Mouse (Mus musculus): Measurements from ENCODE around the gene Dhx30. TPM values are rescaled to one million over a fixed set of nuclear protein-coding genes. Genes with fewer than 3 reads are reported as not detected.
"Not testable (repeated sequence)": the region's sequence is repeated elsewhere in the genome, so short reads cannot be mapped to it uniquely, and the experiment has no call there.

The Dhx30 gene
- total RNA-seq, 2 experiments from 2014 or later, result 65.7 to 137 TPM

DNA sequence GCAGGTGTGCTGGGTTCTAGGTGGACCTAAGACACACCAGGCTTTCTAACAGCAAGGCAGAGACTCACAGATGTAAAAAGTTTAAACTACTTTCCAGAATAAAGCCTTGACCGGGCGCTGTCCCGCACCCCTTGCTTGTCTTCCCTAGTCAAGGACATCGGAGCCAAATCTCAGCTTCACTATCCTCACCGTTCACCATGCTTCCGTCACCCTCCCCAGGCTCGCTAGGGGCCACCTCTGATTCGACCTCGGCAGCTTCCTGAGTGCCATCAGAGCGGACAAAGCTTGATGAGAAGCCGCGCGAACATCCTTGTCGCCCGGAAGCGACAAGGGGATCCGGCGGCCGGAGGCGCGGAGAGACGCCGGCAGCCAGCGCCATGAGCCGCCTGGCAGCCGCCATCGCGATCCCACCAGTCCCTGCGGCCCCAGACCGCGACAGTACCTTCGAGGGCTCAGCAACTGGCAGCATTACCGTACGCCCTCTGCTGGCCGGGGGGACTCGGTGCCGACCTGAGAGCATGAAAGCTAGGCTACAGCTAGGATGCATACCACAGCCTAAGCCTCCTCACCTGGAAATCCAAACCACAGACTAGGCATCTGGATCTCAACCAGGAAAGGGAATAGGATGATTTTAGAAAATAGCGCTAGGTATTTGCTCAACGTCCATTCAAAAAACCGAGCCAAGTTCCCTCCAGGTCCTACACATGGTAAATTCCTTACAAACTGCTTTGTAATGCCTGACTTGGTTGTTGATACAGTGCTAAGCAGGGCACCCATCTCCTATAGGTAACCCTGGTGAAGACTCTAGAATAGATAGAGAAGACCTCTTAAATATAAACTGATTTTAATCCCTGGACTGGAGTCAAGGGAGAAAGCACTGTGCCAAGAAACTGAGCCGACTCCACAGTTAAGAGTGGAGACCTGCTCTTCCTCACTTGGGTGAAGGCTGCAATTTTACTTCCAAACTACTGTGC is 16.7 kb downstream of the Dhx30 start:
- ATAC-seq (replicated peaks; ENCODE audit: poor library complexity, severe bottlenecking), result peak; percentile 100

DNA sequence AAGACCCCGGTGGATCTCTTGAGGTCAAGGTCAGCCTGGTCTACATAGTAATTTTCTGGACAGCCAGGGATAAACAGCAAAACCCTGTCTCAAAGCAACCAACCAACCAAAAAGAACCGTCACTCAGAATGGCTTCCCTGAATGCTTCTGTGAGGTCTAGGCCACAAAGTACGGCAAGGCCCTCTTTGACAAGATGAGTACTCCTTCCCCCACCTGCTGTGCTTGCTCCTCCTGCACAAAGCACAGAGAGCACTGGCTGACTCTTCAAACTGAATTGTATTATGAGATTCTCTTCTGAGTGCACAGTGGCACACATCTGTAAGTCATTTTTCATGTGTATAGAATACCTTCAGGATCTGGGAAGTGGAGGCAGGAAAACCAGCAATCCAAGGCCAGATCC is 19.8 kb downstream of the Dhx30 start:
- ATAC-seq (replicated peaks; ENCODE audit: poor library complexity, severe bottlenecking), result no peak

DNA sequence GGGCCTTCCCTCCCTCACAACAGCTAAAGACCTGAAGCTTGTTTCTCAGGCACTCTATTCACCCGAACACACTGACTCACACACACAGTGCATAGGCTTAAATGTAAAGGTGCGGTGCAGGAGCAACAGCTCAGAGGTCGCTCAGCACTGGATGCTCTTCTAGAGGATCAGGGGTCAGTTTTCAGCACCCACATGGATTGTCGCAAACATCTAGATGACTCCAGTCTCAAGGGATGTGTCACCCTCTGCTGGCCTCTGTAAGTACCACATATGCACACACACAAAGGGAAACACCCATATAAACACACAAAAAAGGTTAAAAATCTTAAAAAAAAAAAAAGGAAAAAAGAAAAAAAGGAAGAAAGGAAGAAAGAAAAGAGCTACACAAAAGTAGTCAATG is 22.9 kb downstream of the Dhx30 start:
- ATAC-seq (replicated peaks; ENCODE audit: poor library complexity, severe bottlenecking), result no peak

DNA sequence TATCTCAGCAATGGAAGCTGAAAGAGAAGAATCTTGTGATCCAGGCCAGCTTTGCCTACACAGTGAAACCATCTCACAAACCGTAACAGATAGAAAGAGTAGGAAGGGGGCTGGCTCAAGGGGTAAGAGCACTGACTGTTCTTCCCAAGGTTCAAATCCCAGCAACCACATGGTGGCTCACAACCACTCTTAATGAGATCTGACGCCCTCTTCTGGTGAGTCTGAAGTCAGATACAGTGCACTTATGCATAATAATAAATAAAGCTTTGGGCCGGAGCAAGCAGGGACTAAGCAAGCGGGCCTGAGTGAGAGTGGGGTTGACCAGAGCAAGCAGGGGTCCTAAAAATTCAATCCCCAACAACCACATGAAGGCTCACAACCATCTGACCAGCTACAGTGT is 24.3 kb downstream of the Dhx30 start:
- no peak for ATAC-seq (replicated peaks; ENCODE audit: poor library complexity, severe bottlenecking)

DNA sequence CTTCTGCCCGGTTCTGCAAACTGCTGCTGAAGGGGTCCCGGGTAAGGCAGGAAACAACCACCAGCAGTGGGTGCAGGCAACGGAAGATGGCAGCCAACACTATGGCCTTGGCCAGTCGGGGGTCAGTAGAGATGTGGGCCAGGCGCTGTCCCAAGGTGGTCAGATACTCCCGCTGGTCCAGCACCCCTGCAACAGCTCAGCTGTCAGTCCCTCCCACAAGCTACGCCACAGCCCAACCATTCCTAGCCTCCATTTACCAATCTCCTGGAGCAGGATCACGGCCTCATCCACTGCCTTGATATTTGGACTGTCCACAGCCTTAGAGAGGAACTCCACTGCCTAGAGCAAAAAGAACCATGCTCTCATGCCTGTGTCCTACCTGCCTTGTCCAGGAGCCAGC is 31.9 kb downstream of the Dhx30 start:
- ATAC-seq (replicated peaks; ENCODE audit: poor library complexity, severe bottlenecking), result no peak

DNA sequence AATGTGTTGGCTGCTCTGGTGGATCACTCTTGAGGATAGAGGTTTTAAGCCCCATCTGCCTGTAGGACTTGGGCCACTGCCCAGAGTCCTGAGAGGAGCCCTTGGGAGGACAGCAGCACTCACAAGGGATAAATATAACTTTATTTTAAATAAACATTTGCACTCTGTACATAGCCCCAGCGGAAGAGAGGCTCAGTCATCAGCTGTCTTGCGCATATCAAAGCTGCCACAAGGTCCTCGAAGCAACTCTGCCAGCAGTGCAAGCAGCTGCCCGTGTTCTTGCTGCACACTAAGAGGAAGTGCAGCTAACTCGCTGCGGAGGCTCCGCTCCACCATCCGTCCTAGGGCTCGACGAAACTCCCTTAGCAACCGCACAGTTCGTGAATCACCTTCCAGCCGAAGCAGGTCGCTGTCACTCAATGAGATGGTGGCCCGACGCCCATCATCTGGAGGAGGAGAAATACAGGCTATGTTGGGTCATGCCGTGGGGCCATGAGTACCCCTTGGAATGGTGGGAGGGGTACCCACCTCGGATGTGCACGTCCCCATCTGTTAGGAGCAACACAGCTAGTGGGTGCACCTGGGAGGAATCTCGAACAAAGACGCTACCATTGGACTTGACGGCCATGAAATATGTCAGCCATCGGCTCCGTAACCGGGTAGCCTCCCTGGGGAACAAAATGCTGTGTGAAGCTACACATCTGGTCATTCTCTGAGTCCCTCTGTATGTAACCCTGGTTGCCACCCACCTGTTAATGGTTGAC is 33.2 kb downstream of the Dhx30 start:
- ATAC-seq (replicated peaks; ENCODE audit: poor library complexity, severe bottlenecking), result no peak

DNA sequence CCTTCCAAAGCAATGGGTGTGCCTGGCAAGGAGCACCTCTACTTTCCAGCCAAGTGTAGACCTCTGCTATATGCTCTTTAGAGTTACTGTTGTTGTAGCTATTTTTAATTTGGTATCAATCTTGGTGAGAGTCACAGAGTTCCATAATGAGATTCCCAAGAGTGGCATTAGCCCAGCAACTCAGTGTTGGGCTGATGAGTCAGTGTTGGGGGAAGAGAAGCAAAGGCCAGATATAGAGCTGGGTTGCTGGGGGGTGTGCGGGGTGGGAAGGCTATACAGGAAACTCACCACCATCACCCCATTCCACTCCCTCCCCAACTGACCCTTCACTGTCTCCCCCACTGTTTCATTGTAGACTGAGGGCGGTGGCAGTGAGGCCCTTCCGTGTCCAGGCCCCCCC is 36.6 kb downstream of the Dhx30 start:
- ATAC-seq (replicated peaks; ENCODE audit: poor library complexity, severe bottlenecking), result no peak

DNA sequence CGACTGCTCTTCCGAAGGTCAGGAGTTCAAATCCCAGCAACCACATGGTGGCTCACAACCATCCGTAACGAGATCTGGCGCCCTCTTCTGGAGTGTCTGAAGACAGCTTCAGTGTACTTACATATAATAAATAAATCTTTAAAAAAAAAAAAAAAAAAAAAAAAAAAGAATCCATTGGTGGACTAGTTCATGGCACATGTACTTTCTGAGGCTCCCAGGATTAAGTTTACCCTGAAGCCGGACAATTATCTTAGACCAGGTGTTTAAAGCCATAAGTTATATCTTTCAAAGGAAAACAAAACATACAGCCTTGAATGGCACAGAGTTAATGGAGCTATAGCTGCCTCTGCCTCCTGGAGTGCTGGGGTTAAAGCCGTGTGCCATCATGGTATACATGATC is 41.2 kb downstream of the Dhx30 start:
- not testable (repeated sequence) for ATAC-seq (replicated peaks; ENCODE audit: poor library complexity, severe bottlenecking)

DNA sequence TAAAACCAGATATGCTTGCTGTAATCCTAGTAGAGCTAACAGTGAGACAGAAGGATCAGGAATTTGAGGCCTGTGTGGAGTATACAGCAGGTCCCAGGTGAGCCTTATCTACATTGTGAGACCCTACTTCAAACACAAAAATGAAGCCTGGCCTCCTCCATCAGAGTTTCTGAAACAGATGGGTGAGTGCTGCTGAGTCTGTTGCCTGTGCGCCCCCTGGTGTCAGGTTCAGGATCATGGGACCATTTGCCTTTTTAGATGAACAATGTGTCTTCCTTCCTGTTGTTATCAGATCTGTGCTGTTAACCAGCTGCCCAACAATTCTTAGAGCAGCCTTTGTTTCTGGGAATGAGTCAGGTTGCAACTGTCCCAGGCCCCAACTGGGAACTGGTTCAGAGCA is 45.8 kb downstream of the Dhx30 start:
- peak; percentile 76 for ATAC-seq (replicated peaks; ENCODE audit: poor library complexity, severe bottlenecking)

DNA sequence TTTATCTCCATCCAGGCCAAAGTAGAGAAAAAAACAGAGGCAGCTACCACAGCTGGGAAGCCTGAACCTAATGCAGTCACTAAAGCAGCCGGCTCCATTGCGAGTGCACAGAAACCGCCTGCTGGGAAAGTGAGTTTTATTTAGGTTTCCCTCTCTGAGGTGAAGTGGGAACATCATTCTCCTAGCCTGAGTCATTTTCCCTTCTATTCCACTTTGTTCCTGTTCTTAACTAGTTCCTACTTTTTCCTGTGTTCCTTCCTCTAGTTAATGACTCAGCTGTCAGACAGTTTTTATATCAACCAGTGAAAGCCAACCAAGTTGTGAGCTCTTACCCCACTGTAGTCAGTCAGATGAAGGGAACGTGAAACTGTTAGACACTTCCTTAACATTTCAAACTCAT is 46.6 kb downstream of the Dhx30 start:
- ATAC-seq (replicated peaks; ENCODE audit: poor library complexity, severe bottlenecking), result peak; percentile 56

DNA sequence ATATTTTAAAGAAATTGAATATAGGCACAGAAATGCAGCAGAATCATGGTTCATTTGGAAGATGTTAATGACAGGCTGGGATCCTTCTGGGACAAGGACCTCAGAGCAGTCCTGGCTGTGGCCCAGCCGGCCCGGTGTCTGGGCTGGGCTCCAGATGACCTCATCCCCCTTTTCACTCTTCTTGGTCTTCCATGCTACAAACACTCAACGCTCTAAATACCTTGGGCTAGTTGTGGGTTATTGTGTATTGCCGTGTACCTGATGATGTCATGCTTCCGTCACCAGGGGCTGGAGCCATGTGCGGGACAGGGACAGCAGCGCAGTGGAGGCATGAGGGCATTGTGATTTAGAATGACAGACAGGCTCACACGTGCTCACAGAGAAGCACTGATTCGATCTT is 47.3 kb downstream of the Dhx30 start:
- no peak for ATAC-seq (replicated peaks; ENCODE audit: poor library complexity, severe bottlenecking)

DNA sequence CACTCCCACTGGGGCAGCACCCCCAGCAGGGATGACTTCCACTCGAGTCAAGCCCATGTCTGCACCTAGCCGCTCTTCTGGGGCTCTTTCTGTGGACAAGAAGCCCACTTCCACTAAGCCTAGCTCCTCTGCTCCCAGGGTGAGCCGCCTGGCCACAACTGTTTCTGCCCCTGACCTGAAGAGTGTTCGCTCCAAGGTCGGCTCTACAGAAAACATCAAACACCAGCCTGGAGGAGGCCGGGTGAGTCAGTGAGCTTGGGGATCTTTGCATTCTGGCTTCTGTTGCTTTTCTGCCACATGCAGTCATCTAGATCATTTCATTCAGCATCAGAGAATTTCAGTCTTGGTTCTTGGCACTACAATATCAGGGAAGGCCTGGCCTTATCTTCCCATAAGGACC is 48.9 kb downstream of the Dhx30 start:
- ATAC-seq (replicated peaks; ENCODE audit: poor library complexity, severe bottlenecking), result no peak

DNA sequence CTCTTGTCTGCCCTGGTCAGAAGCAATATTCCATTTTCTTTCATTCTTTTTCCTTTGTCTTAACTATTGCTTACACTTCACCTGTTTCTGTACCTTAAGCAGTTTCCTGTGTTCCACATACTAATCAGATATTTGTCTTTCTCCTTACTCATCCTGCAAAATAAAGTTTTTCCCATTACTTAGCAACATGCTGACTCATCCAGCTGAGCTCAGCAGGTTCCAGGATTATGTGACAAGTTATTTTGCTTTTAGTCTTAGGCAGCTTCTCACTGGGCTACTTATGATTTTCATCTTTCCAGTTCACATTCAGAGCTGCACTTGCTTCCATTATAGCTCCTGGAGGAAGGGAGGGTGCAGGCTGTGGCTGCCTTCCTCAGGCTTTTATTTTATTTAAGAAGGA is 53.0 kb downstream of the Dhx30 start:
- no peak for ATAC-seq (replicated peaks; ENCODE audit: poor library complexity, severe bottlenecking)

DNA sequence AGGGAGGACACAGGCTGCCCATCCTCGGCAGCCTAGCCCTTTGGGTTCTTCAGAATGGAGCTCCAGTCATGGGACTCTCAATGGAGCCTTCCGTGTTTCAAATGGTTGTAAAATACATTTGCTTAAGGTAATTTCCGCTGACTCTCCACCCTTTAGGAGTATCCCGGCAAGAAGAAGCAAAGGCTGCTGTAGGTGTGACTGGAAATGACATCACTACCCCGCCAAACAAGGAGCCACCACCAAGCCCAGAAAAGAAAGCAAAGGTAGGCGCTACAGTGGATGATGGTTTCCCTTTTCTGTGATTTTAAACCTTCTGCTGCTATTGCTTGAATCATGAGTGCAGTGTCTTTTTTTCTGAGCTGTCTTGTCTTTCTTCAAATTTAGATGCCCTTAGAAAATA is 54.8 kb downstream of the Dhx30 start:
- no peak for ATAC-seq (replicated peaks; ENCODE audit: poor library complexity, severe bottlenecking)

DNA sequence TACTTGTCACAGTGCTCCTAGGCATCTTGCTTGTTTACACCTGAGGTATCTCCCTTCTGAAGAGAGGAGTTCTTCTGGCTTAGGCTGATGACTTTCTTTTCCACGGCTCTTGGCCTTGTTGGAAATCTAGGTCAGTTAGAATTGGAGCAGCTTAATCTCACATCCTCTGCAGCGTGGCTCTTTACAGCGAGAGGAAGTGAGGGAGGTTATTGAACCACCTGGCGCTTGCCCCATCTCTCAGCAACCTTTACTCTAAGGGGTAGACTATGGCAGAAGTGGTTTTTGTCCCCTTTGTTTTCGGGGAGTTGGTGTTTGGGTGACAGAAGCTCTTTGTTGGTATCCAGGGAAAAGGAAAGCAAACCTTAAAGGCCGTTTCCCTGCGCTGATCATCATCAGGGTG is 55.2 kb downstream of the Dhx30 start:
- ATAC-seq (replicated peaks; ENCODE audit: poor library complexity, severe bottlenecking), result no peak

DNA sequence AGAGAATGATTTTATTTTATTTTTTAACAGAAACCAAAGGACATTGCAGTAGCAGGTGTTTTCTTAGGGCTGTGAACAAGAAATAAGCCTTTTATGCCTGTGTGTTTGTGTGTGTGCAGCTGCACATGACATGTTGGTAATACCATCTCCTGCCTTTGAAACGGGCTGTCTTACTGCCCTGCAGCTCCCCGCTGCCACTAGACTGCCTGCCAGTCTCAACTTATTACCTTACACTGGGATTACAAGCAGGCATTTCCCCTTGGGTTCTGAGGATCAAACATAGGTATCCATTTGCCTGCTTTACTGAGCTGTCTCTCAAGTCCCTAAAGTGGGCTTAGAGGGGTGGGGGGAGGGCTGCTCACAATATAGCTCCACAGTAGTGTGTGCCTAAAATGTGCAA is 56.9 kb downstream of the Dhx30 start:
- no peak for ATAC-seq (replicated peaks; ENCODE audit: poor library complexity, severe bottlenecking)

DNA sequence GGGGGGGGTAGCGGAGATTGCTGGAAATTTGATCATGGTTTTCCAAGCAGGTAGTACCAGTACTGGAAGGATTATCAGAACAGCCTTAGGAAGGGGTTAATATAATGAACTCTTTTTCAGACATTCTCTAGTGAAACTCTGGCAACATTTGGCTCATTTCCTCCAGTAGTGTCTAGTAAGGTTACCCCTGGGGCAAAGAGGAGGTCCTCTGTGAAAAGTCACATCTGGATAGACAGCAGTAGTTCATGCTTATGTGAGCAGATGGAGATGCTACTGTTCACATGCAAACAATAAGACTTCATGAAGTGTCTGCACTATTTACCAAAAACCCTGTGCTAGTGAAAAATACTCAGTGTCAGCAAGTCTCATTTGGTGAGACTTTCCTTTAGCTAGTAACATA is 60.4 kb downstream of the Dhx30 start:
- ATAC-seq (replicated peaks; ENCODE audit: poor library complexity, severe bottlenecking), result no peak

DNA sequence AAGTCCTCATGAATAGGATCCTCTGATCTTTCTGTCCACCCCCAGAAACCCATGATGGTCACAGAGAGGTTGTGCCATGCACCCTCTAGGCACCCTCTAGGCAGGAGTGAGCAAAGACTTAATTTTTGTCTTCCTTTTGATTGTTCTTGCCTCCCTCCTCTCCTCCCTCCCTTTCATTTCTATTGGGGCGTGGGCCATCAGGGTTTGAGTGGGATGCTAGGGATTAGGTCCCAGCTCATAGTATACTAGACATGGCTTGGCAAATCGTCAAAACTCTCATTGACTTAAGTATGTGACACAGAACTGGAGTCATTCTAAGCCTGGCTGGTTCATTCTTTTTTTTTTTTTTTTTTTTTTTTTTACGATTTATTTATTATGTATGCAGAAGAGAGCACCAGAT is 62.8 kb downstream of the Dhx30 start:
- no peak for ATAC-seq (replicated peaks; ENCODE audit: poor library complexity, severe bottlenecking)

DNA sequence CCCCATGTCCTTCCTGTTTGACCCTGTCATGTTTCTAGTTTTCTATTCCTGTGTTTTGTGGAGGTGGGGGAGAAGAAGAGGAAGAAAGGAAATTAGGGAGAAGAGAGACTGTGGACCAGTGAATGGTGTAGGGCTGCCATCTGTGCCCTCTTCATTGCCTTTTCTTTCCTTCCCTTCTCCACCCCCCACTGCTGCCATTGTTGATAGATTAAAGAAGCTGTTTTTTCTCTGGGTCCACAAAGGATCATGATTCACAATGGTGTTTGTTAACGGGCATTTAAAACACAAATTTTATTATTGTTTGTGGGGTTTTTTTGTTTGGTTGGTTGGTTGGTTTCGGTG is 63.6 kb downstream of the Dhx30 start:
- ATAC-seq (replicated peaks; ENCODE audit: poor library complexity, severe bottlenecking), result no peak

DNA sequence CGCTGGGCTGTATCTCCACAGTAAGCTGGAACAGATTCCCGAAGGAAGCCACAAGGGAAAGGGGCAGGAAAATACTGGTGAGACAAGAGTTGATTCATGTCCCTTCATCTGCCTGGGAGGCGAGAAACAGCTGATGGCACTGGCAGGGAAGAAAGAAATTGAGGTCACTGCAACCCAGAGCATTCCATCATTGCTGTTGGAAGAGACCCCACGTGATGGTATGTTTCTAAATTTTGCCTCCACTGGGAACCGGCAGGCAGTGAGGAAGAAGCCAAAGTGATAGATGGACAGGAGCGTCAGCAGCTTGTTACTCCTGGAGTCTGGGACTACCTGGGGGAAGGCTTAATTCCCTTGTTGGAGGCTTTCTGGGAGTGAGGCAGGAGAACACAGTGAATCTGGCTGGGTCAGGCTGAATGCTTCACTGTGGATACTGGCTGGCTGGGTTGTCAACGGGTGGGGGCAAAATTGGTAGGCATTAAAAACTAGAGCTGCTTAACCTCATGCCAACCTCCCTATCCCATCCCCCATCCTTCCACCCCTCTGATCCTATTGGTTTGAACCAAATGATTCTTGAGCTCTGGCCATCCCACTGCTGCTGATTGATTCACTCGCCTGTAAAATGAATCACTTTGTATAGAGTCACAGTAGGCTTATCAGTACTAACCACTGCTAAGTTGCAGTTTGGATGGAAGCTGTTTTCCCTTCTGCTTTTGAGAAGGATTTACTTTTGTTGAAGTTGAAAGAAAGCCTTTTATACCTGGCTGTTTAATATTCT is 64.1 kb downstream of the Dhx30 start:
- no peak for ATAC-seq (replicated peaks; ENCODE audit: poor library complexity, severe bottlenecking)

DNA sequence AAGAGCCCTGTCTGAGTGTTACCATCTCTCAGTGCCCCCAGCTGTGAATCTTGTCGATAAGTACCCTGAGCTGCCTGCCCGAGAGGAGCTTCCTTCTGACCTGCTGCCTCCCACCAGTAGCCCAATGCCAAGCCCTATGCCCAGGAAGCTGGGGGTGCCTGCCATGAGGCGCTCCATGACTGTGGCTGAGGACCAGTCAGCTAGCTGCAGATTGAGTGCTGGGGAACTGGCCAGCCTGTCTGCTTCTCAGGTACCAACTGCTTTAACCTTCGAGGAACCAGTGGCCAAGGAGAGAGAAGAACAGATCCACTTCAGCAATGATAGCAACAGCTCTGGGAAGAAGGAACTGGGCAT is 64.7 kb downstream of the Dhx30 start:
- ATAC-seq (replicated peaks; ENCODE audit: poor library complexity, severe bottlenecking), result no peak

All from granulocyte monocyte progenitor cell, adult 5-6 weeks (primary cell).